Mouse (Mus musculus) lung, adult 2 months (tissue): ENCODE results near the gene Ccdc69.

ENCODE experiments used
- CTCF ChIP-seq: fragments of 200-500 bp; IDR thresholded peaks from 2 replicates; pipeline ENCODE4 v1.5.1; 2011; ENCODE audit warnings: mild to moderate bottlenecking, low read length, control low read depth; ENCODE audit not compliant: insufficient read depth
- POLR2A ChIP-seq: fragments of 200-500 bp; IDR thresholded peaks from 2 replicates; pipeline ENCODE4 v1.6.1; 2011; ENCODE audit warnings: low read depth, mild to moderate bottlenecking, control low read depth, low read length, borderline replicate concordance; ENCODE audit errors: extremely low read depth

- no peak for TF ChIP-seq POLR2A
- TF ChIP-seq CTCF: no peak
Measured at GRCm38 (mm10) chr11:55071344-55071743, 6.6 kb downstream of the Ccdc69 start.
